Mouse (Mus musculus): Measurements from ENCODE around the gene Slc6a19.
A peak's percentile ranks its signal among the peaks of the same experiment; 100 is the strongest.
"Not testable (repeated sequence)": the region's sequence is repeated elsewhere in the genome, so short reads cannot be mapped to it uniquely, and the experiment has no call there.

The Slc6a19 gene

GRCm38 (mm10) chr13:73704694-73705325 is at the start of gene Slc6a19:
Slc6a19 (minus strand) TSS chr13:73704865.
- DNase-seq (ENCODE audit: low spot score), result no peak

- no peak for DNase-seq (ENCODE audit: low spot score)
These were observed 46.6 kb upstream of the Slc6a19 start for GRCm38 (mm10) chr13:73751284-73751683.

- no peak for DNase-seq (ENCODE audit: low spot score)
These were observed 45.8 kb upstream of the Slc6a19 start for GRCm38 (mm10) chr13:73750435-73750834.

- no peak for DNase-seq (ENCODE audit: low spot score)
These were observed 44.2 kb upstream of the Slc6a19 start for GRCm38 (mm10) chr13:73748663-73749440.

GRCm38 (mm10) chr13:73743662-73744061 is 39.0 kb upstream of the Slc6a19 start:
- DNase-seq (ENCODE audit: low spot score), result no peak

- DNase-seq (ENCODE audit: low spot score), result no peak
These were observed 38.3 kb upstream of the Slc6a19 start for GRCm38 (mm10) chr13:73742944-73743343.

GRCm38 (mm10) chr13:73740399-73740944 is 35.8 kb upstream of the Slc6a19 start:
- DNase-seq (ENCODE audit: low spot score), result not testable (repeated sequence)

- no peak for DNase-seq (ENCODE audit: low spot score)
These were observed 32.3 kb upstream of the Slc6a19 start for GRCm38 (mm10) chr13:73736943-73737342.

- no peak for DNase-seq (ENCODE audit: low spot score)
These were observed 31.3 kb upstream of the Slc6a19 start for GRCm38 (mm10) chr13:73735928-73736327.

GRCm38 (mm10) chr13:73735270-73735669 is 30.6 kb upstream of the Slc6a19 start:
- no peak for DNase-seq (ENCODE audit: low spot score)

- DNase-seq (ENCODE audit: low spot score), result no peak
These were observed 29.7 kb upstream of the Slc6a19 start for GRCm38 (mm10) chr13:73734379-73734778.

- DNase-seq (ENCODE audit: low spot score), result peak; percentile 18
These were observed 28.4 kb upstream of the Slc6a19 start, which contains the start of gene Slc12a7 for GRCm38 (mm10) chr13:73732742-73733700. Slc12a7 (plus strand) TSS chr13:73733094.

GRCm38 (mm10) chr13:73732235-73732634 is 27.6 kb upstream of the Slc6a19 start:
- no peak for DNase-seq (ENCODE audit: low spot score)

GRCm38 (mm10) chr13:73730913-73731312 is 26.2 kb upstream of the Slc6a19 start:
- no peak for DNase-seq (ENCODE audit: low spot score)

GRCm38 (mm10) chr13:73728633-73729032 is 24.0 kb upstream of the Slc6a19 start:
- no peak for DNase-seq (ENCODE audit: low spot score)

GRCm38 (mm10) chr13:73727621-73728025 is 23.0 kb upstream of the Slc6a19 start:
- DNase-seq (ENCODE audit: low spot score), result no peak

- no peak for DNase-seq (ENCODE audit: low spot score)
These were observed 20.6 kb upstream of the Slc6a19 start for GRCm38 (mm10) chr13:73725315-73725714.

GRCm38 (mm10) chr13:73723081-73723668 is 18.5 kb upstream of the Slc6a19 start:
- DNase-seq (ENCODE audit: low spot score), result peak; percentile 62

GRCm38 (mm10) chr13:73720241-73720640 is 15.6 kb upstream of the Slc6a19 start:
- DNase-seq (ENCODE audit: low spot score), result no peak

GRCm38 (mm10) chr13:73718225-73718624 is 13.6 kb upstream of the Slc6a19 start:
- peak; percentile 64 for DNase-seq (ENCODE audit: low spot score)

- no peak for DNase-seq (ENCODE audit: low spot score)
These were observed 9.4 kb upstream of the Slc6a19 start for GRCm38 (mm10) chr13:73714020-73714419.

- DNase-seq (ENCODE audit: low spot score), result no peak
These were observed 8.5 kb upstream of the Slc6a19 start for GRCm38 (mm10) chr13:73713204-73713603.
